9 mouse cellular contexts compared by ENCODE assay signal in the genomic region with DNA sequence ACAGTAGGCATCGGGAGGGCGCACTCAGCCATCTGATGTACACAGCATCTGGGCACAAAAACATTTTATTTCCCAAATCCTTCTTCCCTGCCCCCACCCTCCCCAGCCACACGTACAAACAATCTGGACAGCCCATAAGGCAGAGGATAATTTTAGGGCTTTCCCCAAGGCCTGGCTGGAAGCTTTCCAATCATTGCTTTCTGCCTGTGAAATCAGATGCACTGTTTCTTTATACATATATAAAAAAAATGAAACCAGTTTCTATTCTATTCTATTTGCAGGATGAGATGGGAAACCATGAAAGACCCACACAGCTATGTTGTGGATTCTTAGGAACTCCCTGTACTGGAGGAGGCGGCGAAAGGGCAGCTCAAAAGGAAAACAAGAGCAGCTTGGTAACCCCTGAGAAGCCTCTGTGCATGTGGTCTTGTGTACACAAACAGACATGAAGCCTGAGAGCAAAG. TPM values are rescaled to one million over a fixed set of nuclear protein-coding genes. Genes with fewer than 3 reads are reported as not detected.
DNase-seq lines count a peak whose midpoint lies in the region; ATAC-seq and TF ChIP-seq lines count a peak whose summit lies in the region.
"Had no signal": no experiment of that assay in that cellular context is flagged by ENCODE, and none has a peak within 500 bp of the region (broad histone marks: within the 10 kb centered on the region; RNA-seq: fewer than 3 reads in every experiment).

No protein-coding gene starts in this region.

- H3K4me1 ChIP-seq in heart, adult 2 months (ENCODE audit: control insufficient read depth, insufficient read depth, low read length): no peaks in the 10 kb centered on the region
- peaks cover 18% of the 10 kb centered on the region for H3K4me1 ChIP-seq in neural tube, embryonic 15.5 days

- H3K4me2 ChIP-seq in neural tube, embryonic 15.5 days: 0 out of 2 replicates have a peak overlapping the region, but pooled peaks have one; percentile 19

- no peak for TF ChIP-seq POLR2A in heart, adult 2 months (IDR thresholded peaks at IDR 0.05; ENCODE audit: insufficient read depth, low read depth, low read length)

- H3K9ac ChIP-seq in heart, adult 2 months (ENCODE audit: low read depth, low read length): no peak overlapping the region
- peak overlapping the region; percentile 14; the same call in 1 of the 2 replicates for H3K9ac ChIP-seq in neural tube, embryonic 15.5 days (replicated peaks)

- ATAC-seq in neural tube, embryonic 15.5 days (ENCODE audit: low FRiP score): peak; percentile 46; the same call in 1 of the 2 replicates

- DNase-seq in heart, adult 11 months: peak; percentile 79
- no peak for DNase-seq in heart, adult 2 months
- DNase-seq in cerebellum, postnatal 25 days: peak; percentile 68 to 79
- peak; percentile 20 to 33 for DNase-seq in layer of hippocampus, postnatal 36 days
- no peak for DNase-seq in ovary, adult 18-20 months (ENCODE audit: low spot score)
- DNase-seq in Muller cell, postnatal 12 days (ENCODE audit: inconsistent ontology term): no peak
- no peak for DNase-seq in natural killer cell, adult 2 months (ENCODE audit: low spot score in 2 of 2)

- intact Hi-C loops in heart, adult 2 months (cut with DNase I): no loop called here

- no peaks in the 10 kb centered on the region for H3K9me3 ChIP-seq in neural tube, embryonic 15.5 days (replicated peaks)

- H3K36me3 ChIP-seq in heart, adult 2 months (ENCODE audit: control insufficient read depth, insufficient read depth, low read length): no peaks in the 10 kb centered on the region
- H3K36me3 ChIP-seq in neural tube, embryonic 15.5 days: no peaks in the 10 kb centered on the region

- no peak overlapping the region for H3K27ac ChIP-seq in heart, adult 2 months
- H3K27ac ChIP-seq in neural tube, embryonic 15.5 days (replicated peaks): peak overlapping the region; percentile 65
- H3K27ac ChIP-seq: kidney, postnatal 0 days had no signal

- TF ChIP-seq CTCF in heart, adult 2 months (IDR thresholded peaks at IDR 0.05): no peak

- WGBS in heart, adult 2 months: 51% methylated on average over 5 of the region's 5 CpGs
- WGBS in neural tube, embryonic 15.5 days: 39% methylated on average over 5 of the region's 5 CpGs

- H3K4me3 ChIP-seq in heart, adult 2 months: no peak overlapping the region
- H3K4me3 ChIP-seq in neural tube, embryonic 15.5 days (replicated peaks): no peak overlapping the region

- no peaks in the 10 kb centered on the region for H3K79me2 ChIP-seq in heart, adult 2 months (replicated peaks; ENCODE audit: control insufficient read depth, insufficient read depth, low read length)

- TF ChIP-seq EP300 in heart, adult 2 months (IDR thresholded peaks at IDR 0.05; ENCODE audit: insufficient read depth, low read depth, low read length): no peak

- no peaks in the 10 kb centered on the region for H3K27me3 ChIP-seq in heart, adult 2 months (ENCODE audit: control insufficient read depth, insufficient read depth, low read length)
- H3K27me3 ChIP-seq in neural tube, embryonic 15.5 days (replicated peaks): no peaks in the 10 kb centered on the region

RNA-seq across cellular contexts. Expression of a gene that starts 13.6 kb away (rescaled TPM):
- total RNA-seq in heart, adult 2 months (2021): 10 to 100 TPM in 1 of 2 experiments, 1 to 10 TPM in 1; 9.3 to 17.7 TPM
- 4.3 and 5.7 TPM in 2 replicates for polyA plus RNA-seq in heart, adult 2 months (2012; rRNA removed)
- total RNA-seq in layer of hippocampus, postnatal 36 days (2021): 10 to 100 TPM; 12.4 to 13.1 TPM
- 48.6 and 53.9 TPM in 2 replicates for polyA plus RNA-seq in neural tube, embryonic 15.5 days (2015; fragmentation: Nextera tagmentation; extraction: Ambion mirVana)

Comparison
In these comparisons a context has a peak if more than half of its experiments do, and no peak if none do; other contexts are left out.
1. DNase-seq: peak in heart, adult 11 months (single experiment), cerebellum, postnatal 25 days (2 of 2) and layer of hippocampus, postnatal 36 days (2 of 2); none in heart, adult 2 months (0 of 2), ovary, adult 18-20 months (single experiment), Muller cell, postnatal 12 days (single experiment) and natural killer cell, adult 2 months (0 of 2).